Mouse (Mus musculus): Measurements from ENCODE around the gene St6galnac4. TPM values are rescaled to one million over a fixed set of nuclear protein-coding genes. Genes with fewer than 3 reads are reported as not detected.

The St6galnac4 gene
- polyA plus RNA-seq, 1 experiment from 2014 or later: 23.8 TPM

- H3K4me2 ChIP-seq: no peak overlapping the region
These were observed 2.4 kb downstream of the St6galnac4 start for GRCm38 (mm10) chr2:32589213-32589795.

GRCm38 (mm10) chr2:32590224-32590623, 3.3 kb downstream of the St6galnac4 start:
- DNase-seq (no peak), ATAC-seq (ENCODE audit: insufficient read depth) (no peak)
- TF ChIP-seq CTCF (IDR thresholded peaks at IDR 0.05; ENCODE audit: low read depth): no peak
- Histone ChIP-seq H3K4me3 (ENCODE audit: low read depth, low read length) (no peak overlapping the region), H3K27me3 (ENCODE audit: insufficient read depth, low read length) (no peaks in the 10 kb centered on the region), H3K4me2 (no peak overlapping the region), H3K36me3 (ENCODE audit: insufficient read depth) (peaks cover 23% of the 10 kb centered on the region; the same call in 1 of the 2 replicates), H3K9ac (no peak overlapping the region), H3K4me1 (ENCODE audit: insufficient read depth) (peaks cover 15% of the 10 kb centered on the region), H3K27ac (ENCODE audit: low read depth) (no peak overlapping the region), H3K9me3 (ENCODE audit: low read depth, low read length) (no peaks in the 10 kb centered on the region)
- WGBS: 62% methylated on average over 10 of the region's 10 CpGs

More at GRCm38 (mm10) chr2:32589213-32589795, 2.4 kb downstream of the St6galnac4 start:
- no peak for TF ChIP-seq CTCF (IDR thresholded peaks at IDR 0.05; ENCODE audit: low read depth)
- Histone ChIP-seq H3K4me3 (ENCODE audit: low read depth, low read length) (no peak overlapping the region), H3K4me1 (ENCODE audit: insufficient read depth) (peaks cover 15% of the 10 kb centered on the region), H3K27ac (ENCODE audit: low read depth) (no peak overlapping the region), H3K36me3 (ENCODE audit: insufficient read depth) (peaks cover 14% of the 10 kb centered on the region; the same call in 1 of the 2 replicates), H3K9ac (no peak overlapping the region), H3K27me3 (ENCODE audit: insufficient read depth, low read length) (no peaks in the 10 kb centered on the region), H3K9me3 (ENCODE audit: low read depth, low read length) (no peaks in the 10 kb centered on the region)
- ATAC-seq (ENCODE audit: insufficient read depth): no peak
- WGBS: 52% methylated on average over 11 of the region's 11 CpGs
- no peak for DNase-seq

- Histone ChIP-seq H3K27ac (ENCODE audit: low read depth) (no peak overlapping the region), H3K4me1 (ENCODE audit: insufficient read depth) (peaks cover 15% of the 10 kb centered on the region), H3K36me3 (ENCODE audit: insufficient read depth) (peaks cover 23% of the 10 kb centered on the region; the same call in 1 of the 2 replicates), H3K4me3 (ENCODE audit: low read depth, low read length) (no peak overlapping the region), H3K9me3 (ENCODE audit: low read depth, low read length) (no peaks in the 10 kb centered on the region), H3K27me3 (ENCODE audit: insufficient read depth, low read length) (no peaks in the 10 kb centered on the region), H3K4me2 (no peak overlapping the region), H3K9ac (no peak overlapping the region)
- no peak for TF ChIP-seq CTCF (IDR thresholded peaks at IDR 0.05; ENCODE audit: low read depth)
- ATAC-seq (ENCODE audit: insufficient read depth): no peak
- 63% methylated on average over 6 of the region's 6 CpGs for WGBS
- no peak for DNase-seq
These were observed 4.4 kb downstream of the St6galnac4 start for GRCm38 (mm10) chr2:32591249-32591648.

GRCm38 (mm10) chr2:32596725-32597124, 9.8 kb downstream of the St6galnac4 start:
- H3K4me2 ChIP-seq: no peak overlapping the region
- no peaks in the 10 kb centered on the region for H3K27me3 ChIP-seq (ENCODE audit: insufficient read depth, low read length)
- H3K27ac ChIP-seq (ENCODE audit: low read depth): no peak overlapping the region
- 0 out of 2 replicates have a peak, but pooled peaks cover 3% of the 10 kb centered on the region for H3K4me1 ChIP-seq (ENCODE audit: insufficient read depth)
- ATAC-seq (ENCODE audit: insufficient read depth) (no peak), DNase-seq (no peak)
- no peak overlapping the region for H3K4me3 ChIP-seq (ENCODE audit: low read depth, low read length)
- H3K9ac ChIP-seq: no peak overlapping the region
- peaks cover 22% of the 10 kb centered on the region for H3K36me3 ChIP-seq (ENCODE audit: insufficient read depth)
- no peak for TF ChIP-seq CTCF (IDR thresholded peaks at IDR 0.05; ENCODE audit: low read depth)
- WGBS: 87% methylated on average over 13 of the region's 13 CpGs
- no peaks in the 10 kb centered on the region for H3K9me3 ChIP-seq (ENCODE audit: low read depth, low read length)

GRCm38 (mm10) chr2:32597248-32597647, 10.4 kb downstream of the St6galnac4 start:
- Histone ChIP-seq H3K27ac (ENCODE audit: low read depth) (no peak overlapping the region), H3K4me2 (no peak overlapping the region), H3K9me3 (ENCODE audit: low read depth, low read length) (no peaks in the 10 kb centered on the region), H3K36me3 (ENCODE audit: insufficient read depth) (peaks cover 22% of the 10 kb centered on the region), H3K9ac (no peak overlapping the region), H3K27me3 (ENCODE audit: insufficient read depth, low read length) (no peaks in the 10 kb centered on the region), H3K4me1 (ENCODE audit: insufficient read depth) (peaks cover 8% of the 10 kb centered on the region), H3K4me3 (ENCODE audit: low read depth, low read length) (no peak overlapping the region)
- no peak for DNase-seq
- ATAC-seq (ENCODE audit: insufficient read depth): no peak
- TF ChIP-seq CTCF (IDR thresholded peaks at IDR 0.05; ENCODE audit: low read depth): no peak
- WGBS: 82% methylated on average over 5 of the region's 5 CpGs

GRCm38 (mm10) chr2:32597699-32598098, 10.8 kb downstream of the St6galnac4 start:
- Histone ChIP-seq H3K27me3 (ENCODE audit: insufficient read depth, low read length) (no peaks in the 10 kb centered on the region), H3K9me3 (ENCODE audit: low read depth, low read length) (no peaks in the 10 kb centered on the region), H3K9ac (no peak overlapping the region), H3K36me3 (ENCODE audit: insufficient read depth) (peaks cover 22% of the 10 kb centered on the region), H3K27ac (ENCODE audit: low read depth) (no peak overlapping the region), H3K4me3 (ENCODE audit: low read depth, low read length) (no peak overlapping the region), H3K4me1 (ENCODE audit: insufficient read depth) (peaks cover 9% of the 10 kb centered on the region), H3K4me2 (no peak overlapping the region)
- TF ChIP-seq CTCF (IDR thresholded peaks at IDR 0.05; ENCODE audit: low read depth): no peak
- no peak for ATAC-seq (ENCODE audit: insufficient read depth)
- DNase-seq: no peak
- 84% methylated on average over 5 of the region's 5 CpGs for WGBS

- DNase-seq: no peak
These were observed 11.6 kb downstream of the St6galnac4 start for GRCm38 (mm10) chr2:32598506-32598905.

More at GRCm38 (mm10) chr2:32598506-32598905, 11.6 kb downstream of the St6galnac4 start:
- H3K4me2 ChIP-seq: no peak overlapping the region
- no peak for ATAC-seq (ENCODE audit: insufficient read depth)
- peaks cover 22% of the 10 kb centered on the region for H3K36me3 ChIP-seq (ENCODE audit: insufficient read depth)
- peaks cover 9% of the 10 kb centered on the region for H3K4me1 ChIP-seq (ENCODE audit: insufficient read depth)
- WGBS: 85% methylated on average over 8 of the region's 8 CpGs
- H3K27ac ChIP-seq (ENCODE audit: low read depth): no peak overlapping the region
- H3K27me3 ChIP-seq (ENCODE audit: insufficient read depth, low read length): no peaks in the 10 kb centered on the region
- no peak overlapping the region for H3K4me3 ChIP-seq (ENCODE audit: low read depth, low read length)
- no peak overlapping the region for H3K9ac ChIP-seq
- no peaks in the 10 kb centered on the region for H3K9me3 ChIP-seq (ENCODE audit: low read depth, low read length)
- no peak for TF ChIP-seq CTCF (IDR thresholded peaks at IDR 0.05; ENCODE audit: low read depth)

Data from lung, embryonic 14.5 days (tissue).